Mouse (Mus musculus) forebrain, embryonic 14.5 days (tissue): ENCODE data around the gene Hydin. TPM values are rescaled to one million over a fixed set of nuclear protein-coding genes. Genes with fewer than 3 reads are reported as not detected.

Experiments
- microRNA-seq: library from miRNA; unstranded; fragments of <30 nt; microRNA quantifications from one replicate; pipeline ENCODE4, GENCODE M21; 2016
- polyA plus RNA-seq: library from polyadenylated mRNA; unstranded; fragments of >200 nt; fragmentation: Nextera tagmentation; extraction: Ambion mirVana; gene quantifications from 2 replicates; pipeline ENCODE4 v1.2.1, GENCODE M21; 2014

Gene Hydin
- polyA plus RNA-seq, 1 experiment from 2014 or later, result 0.13 TPM

Small RNAs within 50 kb of the gene (microRNA-seq; reads per million reads assigned to microRNA genes)
- gene Gm44489 (not detected), gene Gm47306 (not detected)

Other genes starting within 250 kb of the Hydin start
- gene Chst4, start 227.2 kb upstream of the Hydin start, polyA plus RNA-seq, result not detected in 2 replicates
- gene Zfp612, start 187.2 kb upstream of the Hydin start, polyA plus RNA-seq, result 16.4 and 17.4 TPM in 2 replicates
- not detected in 2 replicates for gene Gm21964, start 165.8 kb upstream of the Hydin start, polyA plus RNA-seq
- gene Gm17720, start 164.2 kb upstream of the Hydin start, polyA plus RNA-seq, result not detected in 2 replicates
- gene Calb2, start 98.8 kb upstream of the Hydin start, polyA plus RNA-seq, result 93.2 and 128 TPM in 2 replicates
- 12.9 and 14.4 TPM in 2 replicates for gene Cmtr2, start 51.3 kb upstream of the Hydin start, polyA plus RNA-seq